Mouse (Mus musculus) spleen, adult 2 months (tissue): Measurements from ENCODE around the gene Scn4a.

Experiments used
- CTCF ChIP-seq: fragments of 200-500 bp; IDR thresholded peaks from 2 replicates; pipeline ENCODE4 v1.5.1; 2011; ENCODE audit warnings: mild to moderate bottlenecking, inconsistent platforms; ENCODE audit not compliant: insufficient read depth, insufficient read length, insufficient replicate concordance; ENCODE audit errors: extremely low read depth
- POLR2A ChIP-seq: fragments of 200-500 bp; IDR thresholded peaks from 2 replicates; pipeline ENCODE4 v1.6.1; 2011; ENCODE audit warnings: low read depth, low read length, inconsistent platforms

DNA sequence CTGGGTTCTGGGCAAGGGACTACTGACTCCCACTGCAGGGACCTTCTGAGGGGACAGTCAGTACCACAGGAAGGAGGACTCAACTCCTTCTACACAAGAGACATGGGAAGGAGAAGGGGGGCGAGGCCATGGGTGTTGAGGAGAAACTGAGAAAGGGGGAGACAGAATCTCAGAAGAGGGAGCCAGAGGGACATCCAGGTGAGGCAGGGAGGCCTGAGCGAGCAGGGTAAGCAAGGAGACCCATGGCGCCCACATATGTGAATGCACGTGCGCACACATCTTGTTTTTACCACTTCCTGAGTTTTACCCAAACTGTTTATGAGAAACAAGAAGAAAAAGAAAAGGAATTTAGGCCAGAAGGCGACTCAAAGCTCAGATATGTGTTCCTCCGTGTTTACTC is 35.3 kb downstream of the Scn4a start:
- no peak for TF ChIP-seq CTCF
- no peak for TF ChIP-seq POLR2A
